Mouse (Mus musculus) T-helper 17 cell (primary cell): ENCODE results near the gene Bicra.

Source experiments
- in situ Hi-C, 2 experiments: fragments of 300-600 bp; cut with MboI, MseI; formaldehyde crosslinking; loops; 1 replicate in 1 of 2; 2 replicates in 1 of 2; pipeline ENCODE4 v1.15.1; 2025; ENCODE audit warnings: high pct_unique_total_duplicates in 2 of 2

Bicra gene

DNA sequence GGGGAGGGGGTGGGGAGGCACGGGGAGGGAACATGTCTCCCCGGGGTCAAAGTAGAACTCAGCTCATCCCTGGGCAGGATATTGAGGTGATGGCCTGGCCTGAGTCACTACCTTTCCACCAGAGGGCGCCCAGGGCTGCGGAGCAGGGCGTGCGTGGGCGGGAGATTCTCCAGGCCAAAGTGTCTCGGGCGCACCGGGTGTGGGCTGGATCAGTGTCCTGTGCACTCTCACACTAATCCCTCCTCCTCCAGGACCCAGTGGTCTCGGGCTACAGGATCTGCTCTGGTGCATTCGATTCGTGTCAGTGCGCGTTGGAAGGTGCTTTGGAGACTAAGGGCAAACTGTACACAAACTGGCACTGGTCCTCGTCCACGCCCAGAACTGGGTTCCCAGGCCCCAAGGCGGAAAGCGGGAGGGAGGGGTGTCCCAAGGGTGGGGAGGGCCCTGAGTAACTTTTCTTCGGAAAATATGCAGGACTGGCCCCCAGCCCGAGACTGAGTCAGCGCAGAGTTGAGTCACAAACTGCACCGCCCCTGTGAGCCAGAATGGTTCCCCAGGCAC, 99.3 kb downstream of the Bicra start:
- in situ Hi-C loops: no loop called here

DNA sequence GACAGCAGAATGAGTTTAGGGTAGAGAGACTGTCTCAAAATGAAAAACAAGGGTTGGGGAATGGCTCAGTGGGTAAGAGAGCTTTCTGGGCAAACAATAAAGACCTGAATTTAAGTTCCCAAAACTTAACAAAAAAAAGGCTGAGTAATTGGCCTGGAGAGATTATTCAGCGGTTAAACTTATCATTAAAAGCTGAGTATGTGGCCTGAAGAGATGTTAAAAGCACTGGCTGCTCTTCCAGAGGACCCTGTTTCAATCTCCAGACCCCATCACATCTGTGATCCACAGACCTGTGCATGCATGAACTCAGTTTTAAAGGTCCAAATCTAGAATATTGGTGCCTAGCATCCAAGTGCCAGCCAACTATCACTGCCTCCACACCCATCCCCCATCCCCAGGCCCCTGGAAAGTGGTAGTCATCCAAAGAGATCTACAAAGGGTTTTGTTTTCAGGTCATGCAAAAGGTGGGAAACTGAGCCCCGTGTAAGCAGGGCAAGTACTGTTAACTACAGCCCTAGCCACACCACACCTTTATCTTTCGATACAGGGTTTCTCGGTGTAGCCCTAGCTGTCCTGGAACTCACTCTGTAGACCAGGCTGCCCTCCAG, 100.0 kb downstream of the Bicra start:
- in situ Hi-C loops: no loop called here

DNA sequence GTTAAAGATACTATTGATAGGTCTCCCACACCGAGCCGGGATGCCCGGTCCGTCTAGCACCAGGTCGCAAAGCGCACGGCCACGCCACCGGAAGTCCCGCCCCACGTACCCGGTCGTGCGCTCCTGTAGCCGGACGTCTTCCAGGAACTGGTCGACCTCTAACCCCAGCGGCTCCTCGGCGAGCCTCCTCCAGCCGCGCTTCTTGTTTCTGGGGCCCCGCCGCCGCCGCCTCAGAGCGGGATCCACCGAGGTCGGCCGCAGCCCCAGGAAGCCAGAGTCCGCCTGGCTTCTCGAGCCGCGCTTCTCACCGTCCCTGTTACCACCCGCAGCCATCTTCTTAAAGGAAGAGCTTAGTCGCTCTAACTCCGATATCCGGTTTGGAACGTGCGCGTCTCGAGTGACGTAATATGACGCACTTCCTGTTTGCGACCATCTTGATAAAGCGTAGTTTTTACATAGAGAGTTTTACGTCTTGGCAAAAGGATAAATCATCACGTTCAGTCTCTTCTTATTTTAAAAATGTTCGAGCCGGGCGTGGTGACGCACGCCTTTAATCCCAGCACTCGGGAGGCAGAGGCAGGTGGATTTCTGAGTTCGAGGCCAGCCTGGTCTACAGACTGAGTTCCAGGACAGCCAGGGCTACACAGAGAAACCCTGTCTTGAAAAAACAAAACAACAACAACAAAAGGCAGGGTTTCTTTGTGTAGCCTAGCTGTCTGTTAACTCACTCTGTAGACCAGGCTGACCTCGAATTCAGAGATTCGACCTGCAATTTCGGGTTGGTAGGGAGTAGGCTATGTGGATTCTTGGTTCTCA, 101.8 kb downstream of the Bicra start, which contains the start of gene Nop53:
Gene Nop53, minus strand, starts transcription at position 354 of the 816 bp plus-strand sequence.
- in situ Hi-C loops: no loop called here

DNA sequence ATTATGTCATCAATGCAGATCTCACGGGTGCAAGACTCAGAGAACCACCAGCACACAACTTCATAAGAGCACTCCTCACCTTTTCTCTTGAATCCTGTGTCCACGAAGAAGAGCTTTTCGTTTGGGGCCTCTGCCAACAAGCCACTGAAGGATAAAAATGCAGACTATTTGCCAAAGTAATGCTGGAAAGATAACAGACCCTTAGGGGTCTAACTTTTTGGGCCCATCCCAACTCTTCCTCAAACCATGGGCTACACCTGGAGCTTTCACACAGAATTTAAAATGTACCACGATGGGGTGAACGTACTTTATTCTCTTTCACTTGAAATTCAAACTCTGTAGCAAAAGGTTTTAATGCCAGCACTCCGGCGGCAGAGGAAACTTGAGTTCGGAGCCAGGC, 102.5 kb downstream of the Bicra start:
- in situ Hi-C loops: no loop called here

DNA sequence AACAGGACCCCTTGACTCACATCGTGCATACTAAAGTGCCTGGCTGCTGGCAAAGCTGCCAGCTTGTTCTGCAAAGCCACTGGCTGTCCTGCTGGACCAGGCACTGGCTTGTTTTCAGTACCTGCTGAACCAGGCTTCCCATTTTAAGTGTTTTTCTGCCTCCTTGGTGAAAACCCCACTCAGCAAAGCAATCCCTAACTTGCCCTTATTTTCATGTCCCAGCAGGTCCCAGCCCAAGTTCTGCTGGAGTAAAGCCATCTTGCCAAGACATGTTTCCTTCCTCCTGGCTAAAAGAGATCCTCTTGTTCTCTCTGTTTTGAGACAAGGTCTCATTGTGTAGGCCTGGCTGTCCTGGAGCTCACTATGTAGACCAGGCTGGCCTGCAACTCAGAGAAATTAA, 103.4 kb downstream of the Bicra start:
- in situ Hi-C loops: no loop called here

DNA sequence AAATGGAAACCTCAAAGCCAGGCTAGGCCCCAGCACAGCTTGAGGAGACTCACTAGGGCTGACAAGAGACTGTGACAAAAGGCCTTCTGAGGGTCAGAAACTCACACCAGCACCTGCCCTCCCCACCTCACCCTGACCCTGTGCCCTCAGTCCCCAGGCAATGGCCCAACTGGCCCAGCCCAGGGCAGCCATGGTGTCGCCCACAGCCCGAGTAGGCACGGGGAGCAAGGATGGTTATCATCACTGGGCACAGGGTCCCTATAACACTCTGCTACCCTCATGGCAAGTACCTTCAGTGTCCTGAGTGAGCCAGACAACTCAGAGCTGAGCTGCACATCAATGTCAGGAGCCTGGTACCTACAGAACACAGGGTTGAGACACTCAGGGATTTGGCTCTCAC, 109.1 kb downstream of the Bicra start:
- in situ Hi-C loops: no loop called here

DNA sequence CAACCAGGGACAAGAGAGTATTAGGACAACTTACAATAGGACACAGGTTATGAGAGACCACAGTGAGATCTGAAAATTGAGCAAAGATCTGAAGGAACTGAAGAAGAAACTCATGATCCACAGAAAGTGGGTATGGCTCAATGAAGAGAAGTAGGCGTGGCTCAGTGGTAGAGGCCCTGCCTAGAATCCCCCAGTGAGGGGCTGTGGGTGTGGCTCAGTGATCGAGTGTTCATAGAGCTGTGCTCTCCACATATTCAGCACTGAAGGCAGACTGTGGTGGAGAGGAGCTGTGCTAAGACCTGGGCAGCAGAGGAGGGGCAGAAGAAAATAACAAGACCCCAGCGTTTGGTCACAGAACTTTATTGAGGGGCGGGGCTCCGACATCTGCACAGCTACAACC, 110.2 kb downstream of the Bicra start:
- in situ Hi-C loops: no loop called here

DNA sequence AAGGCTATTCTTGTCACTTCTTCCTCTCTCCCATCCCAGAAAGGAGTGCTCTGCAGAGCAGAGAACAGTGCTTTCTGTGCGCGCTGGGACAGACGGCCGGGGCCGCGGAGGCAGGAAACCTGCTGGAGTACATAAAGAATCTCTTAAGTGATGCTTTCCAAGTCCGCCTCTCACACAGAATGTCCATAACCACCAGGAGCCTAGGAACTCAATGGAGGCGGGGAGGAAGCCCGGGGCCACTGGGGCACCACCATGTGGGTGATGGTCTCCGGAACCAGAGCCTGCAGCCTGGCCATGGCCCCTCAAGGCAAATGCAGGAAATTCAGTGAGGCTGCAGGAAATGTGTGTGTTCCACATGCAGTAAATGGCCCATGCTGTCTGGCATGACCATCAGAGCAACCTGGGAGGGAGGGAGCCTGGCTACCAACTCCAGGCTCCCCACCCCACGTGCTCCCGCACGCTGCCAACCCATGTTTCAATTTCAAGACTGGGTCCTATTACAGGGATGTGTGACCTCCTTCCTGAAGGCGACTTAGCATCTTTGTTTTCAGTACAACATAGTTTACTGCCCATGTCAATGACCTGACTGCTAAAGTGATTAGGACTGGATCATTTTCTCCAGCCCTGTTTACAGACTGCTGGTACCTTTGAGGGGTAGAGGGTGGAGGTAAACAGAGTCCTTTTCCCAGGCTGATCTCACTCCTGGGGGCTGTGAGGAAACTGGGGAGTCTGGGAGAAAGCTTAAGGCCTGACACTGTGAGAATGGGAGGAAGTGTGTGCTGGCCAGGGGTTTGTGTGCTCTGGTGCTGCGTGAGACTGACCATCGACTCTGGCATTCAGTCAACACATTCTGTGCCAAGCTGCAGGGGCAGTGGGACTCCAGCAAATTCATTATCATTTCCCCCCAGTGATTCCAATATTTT, 114.0 kb downstream of the Bicra start:
- in situ Hi-C loops: no loop called here

DNA sequence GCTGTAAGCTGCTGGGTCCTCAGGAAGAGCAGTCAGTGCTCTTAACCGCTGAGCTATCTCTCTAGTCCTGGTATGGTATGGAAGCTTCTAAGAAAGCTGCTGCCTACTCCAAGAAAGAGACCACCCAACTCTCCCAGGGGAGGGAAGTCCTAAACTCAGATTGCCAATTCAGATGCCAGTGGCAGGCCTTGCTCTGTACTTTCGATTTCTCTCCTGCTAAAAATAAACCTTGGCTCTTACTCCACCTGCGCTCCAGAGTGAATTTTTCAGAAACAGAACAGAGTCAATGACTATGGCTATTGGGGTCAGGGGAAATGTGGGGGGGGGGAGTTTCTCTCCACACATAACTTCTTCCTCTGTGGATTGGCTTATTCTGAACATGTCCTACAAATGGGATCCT, 116.1 kb downstream of the Bicra start:
- in situ Hi-C loops: no loop called here

DNA sequence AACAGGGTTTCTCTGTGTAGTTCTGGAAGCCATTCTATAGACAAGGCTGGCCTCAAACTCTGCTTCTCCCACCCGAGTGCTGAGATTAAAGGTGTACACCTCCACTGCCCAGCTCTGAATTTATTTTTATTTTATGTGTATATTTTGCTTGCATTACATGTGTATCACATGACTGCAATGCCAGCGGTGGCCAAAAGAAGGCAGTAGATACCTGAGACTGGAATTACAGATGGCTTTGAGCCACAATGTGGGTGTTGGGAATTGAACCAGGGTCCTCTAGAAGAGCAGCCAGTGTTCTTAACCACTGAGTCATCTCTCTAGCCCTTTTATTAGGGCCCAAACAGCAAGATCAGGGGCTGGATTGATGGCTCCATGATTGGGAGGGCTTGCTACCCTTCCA, 117.2 kb downstream of the Bicra start:
- in situ Hi-C loops: no loop called here

DNA sequence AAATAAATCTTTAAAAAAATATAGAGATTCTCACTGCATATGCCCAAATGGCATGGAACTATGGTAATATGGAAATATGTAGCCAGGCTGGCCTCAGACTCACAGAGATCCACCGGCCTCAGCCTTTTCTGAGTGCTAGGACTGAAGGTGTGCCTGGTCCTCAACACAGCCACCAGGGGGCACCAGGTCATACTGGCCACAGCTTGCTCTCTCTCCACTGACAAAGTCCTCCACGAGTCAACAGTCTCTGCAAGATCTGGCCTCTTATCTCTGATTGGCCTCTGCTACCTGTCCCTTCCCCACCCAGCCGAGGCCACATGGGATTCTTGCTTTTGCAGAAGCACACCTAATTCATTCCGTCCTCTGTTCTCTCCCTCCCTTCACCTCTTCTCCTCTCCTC, 117.8 kb downstream of the Bicra start:
- in situ Hi-C loops: no loop called here

DNA sequence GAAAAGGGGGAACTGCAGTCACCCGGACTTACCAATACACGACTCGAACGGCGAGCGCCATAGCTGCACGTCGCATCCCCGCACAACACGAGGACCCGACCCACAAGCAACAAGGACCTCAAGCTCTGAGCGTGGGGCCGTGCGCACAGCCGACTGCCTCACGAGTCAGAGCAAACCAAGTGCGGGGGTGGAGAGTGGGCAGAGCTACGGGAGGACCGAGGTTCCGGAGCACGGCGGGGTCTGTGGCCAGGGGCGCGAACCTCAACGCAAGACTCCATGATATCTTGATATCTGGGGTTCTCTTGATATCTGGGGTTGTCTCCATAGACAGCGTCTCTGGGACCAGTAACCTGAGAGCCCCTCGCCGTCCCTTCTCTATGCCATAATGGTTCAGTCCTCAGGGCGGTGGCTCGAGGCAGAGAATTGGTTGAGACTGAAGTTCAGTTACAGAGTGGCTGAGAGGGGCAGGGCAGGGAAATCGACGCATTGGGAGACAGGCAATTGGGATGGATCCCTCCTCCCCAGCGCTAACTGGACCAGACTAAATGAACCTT, 125.4 kb downstream of the Bicra start, which contains the start of gene Selenow:
Gene Selenow, minus strand, starts transcription at position 183 of the 554 bp plus-strand sequence.
- in situ Hi-C loops: no loop called here

DNA sequence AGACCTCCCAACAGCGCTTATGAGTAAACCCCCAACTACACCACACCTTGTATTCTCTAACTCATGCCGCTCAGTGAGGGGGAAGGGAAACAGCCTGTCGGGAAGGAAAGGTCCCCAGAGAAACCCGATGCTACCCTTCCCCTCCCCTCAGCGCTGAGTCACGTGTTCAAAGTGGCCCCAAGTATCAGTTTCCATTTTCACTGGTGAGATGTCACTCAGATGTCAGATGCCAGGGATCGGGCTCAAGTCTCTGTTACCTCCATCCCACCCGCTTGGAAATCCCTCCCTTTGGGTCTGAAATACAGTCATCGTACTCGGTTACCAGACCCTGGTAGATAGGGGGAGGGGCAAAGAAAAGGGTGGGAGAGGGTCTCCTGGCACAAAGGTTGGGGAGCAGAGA, 125.9 kb downstream of the Bicra start:
- in situ Hi-C loops: no loop called here
